Mouse (Mus musculus): ENCODE results near the gene Anxa11. TPM values are rescaled to one million over a fixed set of nuclear protein-coding genes. Genes with fewer than 3 reads are reported as not detected.

Anxa11 gene
- polyA plus RNA-seq, 1 experiment from 2014 or later = 11.2 TPM

DNA sequence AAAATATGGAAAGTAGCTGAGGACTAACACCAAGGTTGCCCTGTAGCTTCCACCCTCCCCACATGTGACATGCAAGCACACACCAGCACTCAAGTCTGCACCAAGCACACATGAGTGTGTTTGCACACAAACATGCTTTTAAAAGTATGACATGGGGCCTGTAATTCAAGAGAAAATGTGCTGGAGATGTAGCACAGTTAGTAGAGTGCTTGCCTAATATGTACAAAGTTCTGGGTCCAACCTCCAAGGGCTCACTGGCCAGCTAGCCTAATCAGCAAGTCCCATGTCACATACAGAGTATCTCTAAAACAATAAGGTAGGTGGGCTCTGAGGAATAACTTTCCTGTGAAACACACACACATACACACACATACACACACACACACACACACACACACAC is 27.8 kb upstream of the Anxa11 start:
- no peak overlapping the region for H3K4me3 ChIP-seq (replicated peaks)
- no peak overlapping the region for H3K4me2 ChIP-seq
- no peaks in the 10 kb centered on the region for H3K36me3 ChIP-seq (replicated peaks)
- no peaks in the 10 kb centered on the region for H3K27me3 ChIP-seq
- no peaks in the 10 kb centered on the region for H3K9me3 ChIP-seq (replicated peaks)
- H3K27ac ChIP-seq (replicated peaks) = no peak overlapping the region
- ATAC-seq (ENCODE audit: insufficient read depth) = no peak
- H3K4me1 ChIP-seq (replicated peaks) = no peaks in the 10 kb centered on the region
- H3K9ac ChIP-seq = no peak overlapping the region

DNA sequence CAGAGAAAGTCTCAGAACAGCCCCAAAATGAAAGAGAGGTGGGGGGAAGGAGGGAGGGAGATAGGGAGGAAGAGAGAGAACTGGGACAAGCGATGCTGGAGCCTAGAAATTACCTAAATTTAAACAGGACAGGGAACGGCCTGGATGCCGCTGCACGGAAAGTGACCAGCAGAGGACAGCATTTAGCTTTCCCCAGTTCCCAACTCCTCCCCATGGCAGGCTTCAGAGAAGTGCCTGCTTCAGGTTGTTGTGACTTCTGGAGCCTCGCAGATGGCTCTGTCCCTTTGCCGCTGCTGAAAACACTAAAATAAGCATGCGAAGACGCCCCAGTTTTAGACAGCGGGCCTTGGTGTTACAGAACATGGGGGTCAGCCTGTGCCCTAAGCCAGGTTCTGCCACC is 25.5 kb upstream of the Anxa11 start:
- 12% methylated on average over 9 of the region's 9 CpGs for WGBS (ENCODE audit: insufficient replicate concordance)
- ATAC-seq (ENCODE audit: insufficient read depth) = no peak
- no peak overlapping the region for H3K9ac ChIP-seq
- H3K4me2 ChIP-seq = no peak overlapping the region
- no peaks in the 10 kb centered on the region for H3K36me3 ChIP-seq (replicated peaks)
- no peaks in the 10 kb centered on the region for H3K9me3 ChIP-seq (replicated peaks)
- H3K27ac ChIP-seq (replicated peaks) = no peak overlapping the region
- H3K4me1 ChIP-seq (replicated peaks) = no peaks in the 10 kb centered on the region
- H3K27me3 ChIP-seq = no peaks in the 10 kb centered on the region
- no peak overlapping the region for H3K4me3 ChIP-seq (replicated peaks)

DNA sequence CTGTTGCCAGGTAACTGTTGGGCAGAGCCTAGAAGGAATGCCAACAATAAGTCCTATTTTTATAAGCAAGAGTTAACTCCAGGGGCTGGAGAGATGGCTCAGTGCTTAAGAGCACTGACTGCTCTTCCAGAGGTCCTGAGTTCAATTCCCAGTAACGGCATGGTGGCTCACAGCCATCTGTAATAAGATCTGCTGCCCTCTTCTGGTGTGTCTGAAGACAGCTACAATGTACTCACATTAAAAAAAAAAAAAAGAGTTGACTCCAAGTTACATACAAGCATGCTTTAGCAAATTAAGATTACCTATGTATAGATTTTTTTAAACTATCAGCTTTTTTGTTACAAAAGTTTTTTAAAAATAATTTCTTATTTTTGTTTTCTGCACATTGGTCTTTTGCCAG is 19.4 kb upstream of the Anxa11 start:
- Histone ChIP-seq H3K9ac (no peak overlapping the region), H3K4me1 (replicated peaks) (no peaks in the 10 kb centered on the region), H3K27me3 (peaks cover 8% of the 10 kb centered on the region; the same call in 1 of the 2 replicates), H3K9me3 (replicated peaks) (no peaks in the 10 kb centered on the region), H3K4me2 (no peak overlapping the region), H3K36me3 (replicated peaks) (no peaks in the 10 kb centered on the region), H3K4me3 (replicated peaks) (no peak overlapping the region), H3K27ac (replicated peaks) (no peak overlapping the region)
- ATAC-seq (ENCODE audit: insufficient read depth) = no peak
- 54% methylated on average over 1 of the region's 1 CpGs for WGBS (ENCODE audit: insufficient replicate concordance)

DNA sequence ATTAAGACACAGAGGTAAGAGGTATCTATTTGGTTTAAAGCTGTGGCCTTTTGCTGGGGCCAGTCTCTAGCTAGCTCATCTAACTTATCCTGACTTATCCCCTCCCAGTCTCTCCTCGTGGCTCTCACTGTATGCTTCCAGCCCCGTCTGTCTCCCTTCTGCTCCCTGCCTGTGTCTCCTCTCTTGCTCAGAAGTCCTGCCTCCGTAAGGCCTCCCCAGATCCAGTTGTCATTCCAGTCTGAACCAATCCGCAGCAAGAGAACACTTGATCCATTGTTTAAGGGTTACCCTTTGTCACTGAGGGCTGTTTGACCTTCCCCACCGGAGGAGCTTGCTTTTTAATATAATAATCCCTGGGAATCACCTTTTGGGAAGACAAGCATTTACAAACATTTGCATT is 17.0 kb upstream of the Anxa11 start:
- no peak overlapping the region for H3K4me2 ChIP-seq
- 53% methylated on average over 5 of the region's 5 CpGs for WGBS (ENCODE audit: insufficient replicate concordance)
- no peaks in the 10 kb centered on the region for H3K9me3 ChIP-seq (replicated peaks)
- no peak overlapping the region for H3K27ac ChIP-seq (replicated peaks)
- no peak overlapping the region for H3K4me3 ChIP-seq (replicated peaks)
- no peak for ATAC-seq (ENCODE audit: insufficient read depth)
- H3K36me3 ChIP-seq (replicated peaks) = no peaks in the 10 kb centered on the region
- H3K9ac ChIP-seq = no peak overlapping the region
- no peaks in the 10 kb centered on the region for H3K4me1 ChIP-seq (replicated peaks)
- peaks cover 8% of the 10 kb centered on the region; the same call in 1 of the 2 replicates for H3K27me3 ChIP-seq

DNA sequence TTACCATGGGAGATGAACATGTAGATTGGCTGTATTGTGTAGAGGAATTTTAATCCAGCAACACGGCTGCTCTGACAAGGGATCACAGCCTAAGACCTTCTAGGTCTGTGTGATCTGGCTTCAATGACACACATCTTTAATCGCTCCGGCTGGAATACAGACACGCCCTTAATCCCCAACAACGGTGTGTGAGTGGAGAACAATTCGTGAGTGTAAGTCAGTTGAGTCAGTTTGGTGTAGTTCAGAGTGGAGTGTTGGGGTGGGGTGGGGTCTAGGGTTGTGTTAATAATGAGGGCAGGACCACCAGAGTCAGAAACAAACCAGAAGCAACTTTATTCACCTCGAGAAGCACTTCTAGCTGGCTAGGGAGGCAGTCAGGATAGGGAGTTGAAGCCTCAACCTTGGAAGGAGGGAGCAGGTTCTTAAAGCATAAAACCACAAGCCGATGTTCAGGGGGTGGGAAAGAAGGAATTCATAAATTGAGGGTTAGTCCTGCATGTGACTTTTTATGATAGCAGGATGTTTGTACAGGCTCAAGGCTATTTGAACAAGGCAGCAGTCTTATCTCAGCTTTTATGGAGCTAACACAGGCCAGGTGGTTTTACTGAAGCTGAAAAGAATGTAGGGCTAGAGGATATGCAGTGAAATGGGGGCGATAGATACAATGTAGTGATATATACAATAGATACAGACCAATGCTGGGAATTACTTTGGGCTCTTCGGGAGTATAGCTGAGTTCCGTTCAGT is 15.9 kb upstream of the Anxa11 start:
- H3K27ac ChIP-seq (replicated peaks) = no peak overlapping the region

DNA sequence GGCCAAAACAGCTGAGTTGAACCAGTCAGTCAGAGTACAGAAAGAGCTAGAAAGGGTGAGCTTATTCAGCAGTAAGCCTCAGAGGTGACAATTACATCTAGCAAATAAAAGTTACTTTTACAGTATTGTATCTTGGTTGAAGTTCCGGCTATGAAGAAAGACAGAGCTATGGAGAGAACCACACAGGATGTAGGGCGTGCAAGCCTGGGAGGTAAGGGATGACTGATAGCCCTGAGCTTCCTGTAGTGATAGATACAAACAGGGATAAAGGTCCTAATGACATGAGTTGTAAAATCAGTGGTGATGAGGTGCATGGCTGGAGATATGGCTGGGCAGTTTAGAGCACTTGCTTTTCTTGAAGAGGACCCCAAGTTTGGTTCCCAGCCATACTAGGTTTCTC is 15.1 kb upstream of the Anxa11 start:
- Histone ChIP-seq H3K27ac (replicated peaks) (no peak overlapping the region), H3K4me1 (replicated peaks) (no peaks in the 10 kb centered on the region), H3K27me3 (peaks cover 13% of the 10 kb centered on the region; the same call in 1 of the 2 replicates), H3K36me3 (replicated peaks) (no peaks in the 10 kb centered on the region), H3K9ac (no peak overlapping the region), H3K4me2 (no peak overlapping the region), H3K4me3 (replicated peaks) (no peak overlapping the region), H3K9me3 (replicated peaks) (no peaks in the 10 kb centered on the region)
- ATAC-seq (ENCODE audit: insufficient read depth) = no peak
- WGBS (ENCODE audit: insufficient replicate concordance) = 35% methylated on average over 2 of the region's 2 CpGs

More for the DNA sequence above, 15.9 kb upstream of the Anxa11 start:
- WGBS (ENCODE audit: insufficient replicate concordance) = 65% methylated on average over 11 of the region's 11 CpGs
- no peak for ATAC-seq (ENCODE audit: insufficient read depth)
- peaks cover 8% of the 10 kb centered on the region; the same call in 1 of the 2 replicates for H3K27me3 ChIP-seq
- H3K4me3 ChIP-seq (replicated peaks) = no peak overlapping the region
- no peaks in the 10 kb centered on the region for H3K9me3 ChIP-seq (replicated peaks)
- no peak overlapping the region for H3K9ac ChIP-seq
- no peaks in the 10 kb centered on the region for H3K4me1 ChIP-seq (replicated peaks)
- H3K4me2 ChIP-seq = no peak overlapping the region
- H3K36me3 ChIP-seq (replicated peaks) = no peaks in the 10 kb centered on the region

DNA sequence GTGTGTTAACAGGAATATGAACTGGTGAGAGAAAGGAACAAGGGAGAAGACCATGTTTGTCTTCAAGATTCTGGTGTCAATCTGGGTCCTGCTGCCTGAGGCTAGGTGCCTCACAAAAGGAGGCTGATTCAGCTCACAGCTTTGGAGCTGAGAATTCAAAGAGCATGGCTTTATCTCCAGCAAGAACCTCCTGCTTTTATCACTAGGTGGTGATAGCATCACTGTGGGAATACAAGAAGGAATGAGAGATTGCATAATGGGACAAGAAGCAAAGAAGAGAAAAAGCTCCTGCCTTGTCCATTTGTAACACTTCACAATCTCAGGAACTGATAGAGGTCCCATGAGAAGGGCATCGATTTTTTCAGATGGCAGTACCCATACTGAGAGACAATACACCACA is 10.6 kb upstream of the Anxa11 start:
- Histone ChIP-seq H3K9me3 (replicated peaks) (no peaks in the 10 kb centered on the region), H3K36me3 (replicated peaks) (no peaks in the 10 kb centered on the region), H3K27ac (replicated peaks) (no peak overlapping the region), H3K4me2 (no peak overlapping the region), H3K4me1 (replicated peaks) (0 out of 2 replicates have a peak, but pooled peaks cover 4% of the 10 kb centered on the region), H3K27me3 (peaks cover 5% of the 10 kb centered on the region; the same call in 1 of the 2 replicates), H3K9ac (no peak overlapping the region), H3K4me3 (replicated peaks) (no peak overlapping the region)
- 39% methylated on average over 1 of the region's 1 CpGs for WGBS (ENCODE audit: insufficient replicate concordance)
- ATAC-seq (ENCODE audit: insufficient read depth) = no peak

DNA sequence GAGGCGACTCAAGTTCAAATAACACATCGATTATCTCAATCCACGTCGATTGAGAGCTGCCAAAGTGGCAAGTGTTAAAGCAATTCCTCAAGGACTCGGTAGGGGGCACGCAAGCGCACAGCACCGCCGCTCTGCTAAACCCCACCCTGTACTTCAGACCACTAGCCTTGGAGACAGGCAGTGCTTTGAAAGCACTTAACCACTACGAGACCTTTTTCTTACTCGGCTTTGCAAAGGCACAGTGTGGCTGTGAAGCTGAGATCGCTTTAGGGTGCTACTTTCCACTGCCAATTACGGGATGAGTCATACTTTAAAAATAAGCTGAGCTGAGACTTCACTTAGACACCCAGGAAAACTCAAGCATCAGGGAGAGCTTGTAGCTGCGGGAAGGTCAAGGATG is 9.7 kb upstream of the Anxa11 start:
- Histone ChIP-seq H3K4me1 (replicated peaks) (0 out of 2 replicates have a peak, but pooled peaks cover 4% of the 10 kb centered on the region), H3K9ac (no peak overlapping the region), H3K27me3 (peaks cover 5% of the 10 kb centered on the region; the same call in 1 of the 2 replicates), H3K4me3 (replicated peaks) (no peak overlapping the region), H3K9me3 (replicated peaks) (no peaks in the 10 kb centered on the region), H3K4me2 (no peak overlapping the region; the same call in 1 of the 2 replicates), H3K36me3 (replicated peaks) (no peaks in the 10 kb centered on the region), H3K27ac (replicated peaks) (no peak overlapping the region)
- ATAC-seq (ENCODE audit: insufficient read depth) = no peak
- 6% methylated on average over 14 of the region's 14 CpGs for WGBS (ENCODE audit: insufficient replicate concordance)

DNA sequence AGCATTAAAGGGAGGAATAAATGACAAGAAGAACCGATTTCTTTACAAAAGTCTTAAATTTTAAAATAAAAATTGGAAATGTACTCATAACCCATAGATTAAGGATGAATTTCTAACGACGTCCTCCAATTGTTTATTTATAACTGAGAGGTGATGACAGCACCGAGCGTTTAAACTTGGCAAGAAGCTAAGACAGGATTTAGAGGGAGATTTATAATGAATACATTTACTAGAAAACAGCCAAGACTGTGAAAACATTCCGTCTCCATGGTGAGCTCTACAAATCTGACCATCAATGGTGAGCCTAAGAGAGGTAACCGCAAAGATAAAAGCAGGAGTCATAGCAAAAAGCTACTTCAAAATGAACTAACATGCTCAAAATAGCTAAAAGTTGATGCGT is 3.5 kb upstream of the Anxa11 start:
- Histone ChIP-seq H3K4me3 (replicated peaks) (no peak overlapping the region), H3K27ac (replicated peaks) (no peak overlapping the region), H3K27me3 (peaks cover 5% of the 10 kb centered on the region; the same call in 1 of the 2 replicates), H3K36me3 (replicated peaks) (no peaks in the 10 kb centered on the region), H3K9me3 (replicated peaks) (no peaks in the 10 kb centered on the region), H3K4me1 (replicated peaks) (peaks cover 17% of the 10 kb centered on the region), H3K9ac (no peak overlapping the region), H3K4me2 (no peak overlapping the region)
- WGBS (ENCODE audit: insufficient replicate concordance) = 67% methylated on average over 8 of the region's 8 CpGs
- ATAC-seq (ENCODE audit: insufficient read depth) = no peak

DNA sequence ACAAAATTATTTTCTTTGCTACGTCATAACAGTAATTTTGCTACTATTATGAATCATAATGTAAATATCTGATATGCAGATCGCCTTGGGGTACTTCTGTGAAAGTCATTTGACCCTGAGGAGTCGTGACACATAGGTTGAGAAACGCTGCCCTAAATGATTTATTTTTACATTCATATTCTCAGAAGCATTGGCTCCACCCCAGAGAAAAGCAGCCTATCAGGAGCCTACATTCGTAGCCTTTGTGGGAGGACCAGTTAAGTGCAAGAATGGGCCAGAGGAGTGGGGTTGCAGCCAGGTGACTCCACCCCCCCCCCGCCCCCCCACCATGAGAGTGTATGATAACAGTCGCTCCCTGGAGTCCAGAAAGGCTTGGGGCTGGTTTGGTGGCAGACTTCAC is 2.2 kb upstream of the Anxa11 start:
- no peak overlapping the region for H3K9ac ChIP-seq
- H3K4me1 ChIP-seq (replicated peaks) = peaks cover 20% of the 10 kb centered on the region
- 42% methylated on average over 7 of the region's 7 CpGs for WGBS (ENCODE audit: insufficient replicate concordance)
- H3K27me3 ChIP-seq = peaks cover 5% of the 10 kb centered on the region; the same call in 1 of the 2 replicates
- no peaks in the 10 kb centered on the region for H3K36me3 ChIP-seq (replicated peaks)
- ATAC-seq (ENCODE audit: insufficient read depth) = no peak
- no peak overlapping the region for H3K4me3 ChIP-seq (replicated peaks)
- no peaks in the 10 kb centered on the region for H3K9me3 ChIP-seq (replicated peaks)
- H3K4me2 ChIP-seq = no peak overlapping the region
- no peak overlapping the region for H3K27ac ChIP-seq (replicated peaks)

DNA sequence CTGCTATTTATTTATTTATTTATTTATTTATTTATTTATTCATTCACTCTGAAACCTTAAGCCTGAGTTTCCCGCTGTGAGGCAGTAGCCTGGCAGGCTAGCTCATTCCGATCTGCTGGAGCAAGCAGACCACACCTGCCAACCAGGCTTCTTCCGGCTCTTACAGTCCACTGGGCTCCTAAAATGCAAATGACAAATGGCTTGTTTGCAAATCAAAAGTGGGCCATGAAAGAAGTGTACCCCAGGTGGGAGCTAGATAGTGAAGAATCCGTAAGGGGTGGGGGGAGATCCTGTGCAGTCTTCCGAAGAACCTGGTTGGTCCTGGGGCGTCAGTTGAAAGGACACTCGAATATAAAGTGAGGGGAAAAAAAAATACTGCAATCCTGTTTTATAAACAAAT is 995 bp upstream of the Anxa11 start:
- H3K4me1 ChIP-seq (replicated peaks) = peaks cover 20% of the 10 kb centered on the region
- H3K9me3 ChIP-seq (replicated peaks) = no peaks in the 10 kb centered on the region
- H3K9ac ChIP-seq = no peak overlapping the region
- ATAC-seq (ENCODE audit: insufficient read depth) = no peak
- peaks cover 5% of the 10 kb centered on the region; the same call in 1 of the 2 replicates for H3K27me3 ChIP-seq
- 43% methylated on average over 7 of the region's 7 CpGs for WGBS (ENCODE audit: insufficient replicate concordance)
- no peak overlapping the region for H3K4me2 ChIP-seq
- no peak overlapping the region for H3K4me3 ChIP-seq (replicated peaks)
- no peak overlapping the region for H3K27ac ChIP-seq (replicated peaks)
- H3K36me3 ChIP-seq (replicated peaks) = no peaks in the 10 kb centered on the region

DNA sequence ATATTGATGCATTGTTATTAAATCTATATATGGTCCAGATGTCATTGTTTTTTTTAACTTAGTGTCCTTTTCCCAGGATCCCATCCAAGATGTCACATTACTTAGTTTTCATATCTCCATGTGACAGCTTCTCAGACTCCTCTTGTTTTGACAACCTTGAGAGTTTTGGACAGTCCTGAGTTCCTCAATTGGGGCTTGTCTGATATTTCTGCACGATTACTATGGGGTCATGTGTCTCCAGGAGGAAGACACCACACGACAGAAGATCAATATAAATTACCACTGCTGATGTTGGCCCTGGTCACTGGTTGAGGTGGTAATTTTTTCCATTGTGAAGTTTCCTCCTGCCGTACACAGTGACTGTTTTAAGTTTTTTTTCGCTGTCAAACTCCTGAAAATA is 377 bp upstream of the Anxa11 start:
- ATAC-seq (ENCODE audit: insufficient read depth) = no peak; the same call in 1 of the 2 replicates
- WGBS (ENCODE audit: insufficient replicate concordance) = 2% methylated on average over 4 of the region's 4 CpGs

More for the DNA sequence above, 377 bp upstream of the Anxa11 start:
- Histone ChIP-seq H3K9ac (no peak overlapping the region), H3K4me2 (peak overlapping the region; percentile 83), H3K36me3 (replicated peaks) (no peaks in the 10 kb centered on the region), H3K9me3 (replicated peaks) (no peaks in the 10 kb centered on the region), H3K27ac (replicated peaks) (no peak overlapping the region), H3K4me3 (replicated peaks) (peak overlapping the region; percentile 64), H3K27me3 (peaks cover 5% of the 10 kb centered on the region; the same call in 1 of the 2 replicates), H3K4me1 (replicated peaks) (peaks cover 20% of the 10 kb centered on the region)

Measured in liver, embryonic 15.5 days (tissue).